Mouse (Mus musculus): ENCODE measurements around the gene Rnf157.

Rnf157 gene

GRCm38 (mm10) chr11:116298621-116299020 is 114.2 kb downstream of the Rnf157 start:
- DNase-seq (ENCODE audit: low spot score in 2 of 2) = no peak

GRCm38 (mm10) chr11:116298221-116298620 is 114.6 kb downstream of the Rnf157 start:
- no peak for DNase-seq (ENCODE audit: low spot score in 2 of 2)

- DNase-seq (ENCODE audit: low spot score in 2 of 2) = no peak
Observed at GRCm38 (mm10) chr11:116297017-116297416, 115.8 kb downstream of the Rnf157 start.

- DNase-seq (ENCODE audit: low spot score in 2 of 2) = no peak
Observed at GRCm38 (mm10) chr11:116296191-116296734, 116.6 kb downstream of the Rnf157 start.

- no peak for DNase-seq (ENCODE audit: low spot score in 2 of 2)
Observed at GRCm38 (mm10) chr11:116294319-116294718, 118.5 kb downstream of the Rnf157 start.

- no peak for DNase-seq (ENCODE audit: low spot score in 2 of 2)
Observed at GRCm38 (mm10) chr11:116293538-116294137, 119.2 kb downstream of the Rnf157 start.

GRCm38 (mm10) chr11:116292401-116292800 is 120.4 kb downstream of the Rnf157 start:
- no peak for DNase-seq (ENCODE audit: low spot score in 2 of 2)

GRCm38 (mm10) chr11:116290556-116290955 is 122.3 kb downstream of the Rnf157 start:
- DNase-seq (ENCODE audit: low spot score in 2 of 2) = no peak

- no peak for DNase-seq (ENCODE audit: low spot score in 2 of 2)
Observed at GRCm38 (mm10) chr11:116287351-116287750, 125.5 kb downstream of the Rnf157 start.
